Mouse (Mus musculus): ENCODE results near the gene Olfr1423.
A peak's percentile ranks its signal among the peaks of the same experiment; 100 is the strongest.
"Not testable (repeated sequence)": the region's sequence is repeated elsewhere in the genome, so short reads cannot be mapped to it uniquely, and the experiment has no call there.

Gene Olfr1423

GRCm38 (mm10) chr19:12007105-12007931 is 33.8 kb downstream of the Olfr1423 start:
- peak; percentile 45 for DNase-seq (ENCODE audit: low read depth)

- DNase-seq (ENCODE audit: low read depth) = no peak
Observed at GRCm38 (mm10) chr19:12006361-12006947, 34.7 kb downstream of the Olfr1423 start.

GRCm38 (mm10) chr19:12005376-12006360 is 35.4 kb downstream of the Olfr1423 start:
- DNase-seq (ENCODE audit: low read depth) = peak; percentile 96

GRCm38 (mm10) chr19:12004216-12005008 is 36.7 kb downstream of the Olfr1423 start:
- DNase-seq (ENCODE audit: low read depth) = peak; percentile 44

- no peak for DNase-seq (ENCODE audit: low read depth)
Observed at GRCm38 (mm10) chr19:12003568-12003967, 37.5 kb downstream of the Olfr1423 start.

- peak; percentile 27 for DNase-seq (ENCODE audit: low read depth)
Observed at GRCm38 (mm10) chr19:12002791-12003190, 38.3 kb downstream of the Olfr1423 start.

GRCm38 (mm10) chr19:12002125-12002524 is 39.0 kb downstream of the Olfr1423 start:
- DNase-seq (ENCODE audit: low read depth) = peak; percentile 83

- no peak for DNase-seq (ENCODE audit: low read depth)
Observed at GRCm38 (mm10) chr19:12001686-12002085, 39.4 kb downstream of the Olfr1423 start.

- no peak for DNase-seq (ENCODE audit: low read depth)
Observed at GRCm38 (mm10) chr19:11995722-11996448, 45.2 kb downstream of the Olfr1423 start.

- no peak for DNase-seq (ENCODE audit: low read depth)
Observed at GRCm38 (mm10) chr19:11994703-11995431, 46.2 kb downstream of the Olfr1423 start.

- no peak for DNase-seq (ENCODE audit: low read depth)
Observed at GRCm38 (mm10) chr19:11992441-11993029, 48.6 kb downstream of the Olfr1423 start.

GRCm38 (mm10) chr19:11992034-11992433 is 49.1 kb downstream of the Olfr1423 start:
- no peak for DNase-seq (ENCODE audit: low read depth)

GRCm38 (mm10) chr19:11989334-11989733 is 51.8 kb downstream of the Olfr1423 start:
- no peak for DNase-seq (ENCODE audit: low read depth)

GRCm38 (mm10) chr19:11987841-11988240 is 53.3 kb downstream of the Olfr1423 start:
- DNase-seq (ENCODE audit: low read depth) = no peak

GRCm38 (mm10) chr19:11984614-11985013 is 56.5 kb downstream of the Olfr1423 start:
- not testable (repeated sequence) for DNase-seq (ENCODE audit: low read depth)
